Mouse (Mus musculus): ENCODE measurements around the gene Acvr1b. TPM values are rescaled to one million over a fixed set of nuclear protein-coding genes. Genes with fewer than 3 reads are reported as not detected.

Acvr1b gene
- total and polyA plus RNA-seq, 3 experiments = 2.7 to 4.8 (median 2.9) TPM

GRCm38 (mm10) chr15:101220905-101221297, 47.0 kb downstream of the Acvr1b start:
- in situ Hi-C loops (cut with MboI; ENCODE audit: low pct_ligation_motif_present, low pct_unique_long_range_greater_than_20kb, low sequenced_read_pairs) (no loop called here), dilution Hi-C loops (cut with MboI; ENCODE audit: extremely low pct_ligation_motif_present, extremely low pct_unique_long_range_greater_than_20kb, low sequenced_read_pairs) (no loop called here)
- Histone ChIP-seq H3K79me2 (replicated peaks; ENCODE audit: control insufficient read depth, extremely low read depth, insufficient read depth, poor library complexity, severe bottlenecking) (no peaks in the 10 kb centered on the region), H3K4me2 (ENCODE audit: insufficient read depth, low read depth, poor library complexity, severe bottlenecking) (no peak overlapping the region), H3K27ac (ENCODE audit: insufficient read depth, low read depth) (no peak overlapping the region), H3K36me3 (replicated peaks in 1 of 2; ENCODE audit: control insufficient read depth in 1 of 2, insufficient read depth in 1 of 2, low read length in 1 of 2) (no peaks in the 10 kb centered on the region), H3K9ac (ENCODE audit: insufficient read depth, low read depth) (no peak overlapping the region), H3K4me1 (ENCODE audit: control insufficient read depth in 1 of 2, insufficient read depth in 2 of 2) (peaks cover 8 to 40% of the 10 kb centered on the region in 2 experiments), H3K27me3 (replicated peaks) (peaks cover 56% of the 10 kb centered on the region), H3K9me3 (replicated peaks; ENCODE audit: low read length) (no peaks in the 10 kb centered on the region), H3K4me3 (replicated peaks in 1 of 3; ENCODE audit: low read depth in 2 of 3, low read length in 2 of 3, poor library complexity in 1 of 3) (no peak overlapping the region)
- no peak for DNase-seq (ENCODE audit: extremely low read depth)
- TF ChIP-seq ZKSCAN1 (IDR thresholded peaks at IDR 0.05; ENCODE audit: borderline replicate concordance, low read depth, low read length) (no peak), UBTF (IDR thresholded peaks at IDR 0.05; ENCODE audit: low read depth, low read length) (no peak), USF1 (IDR thresholded peaks at IDR 0.05; ENCODE audit: low read depth, low read length) (no peak), CTCF (conservative IDR thresholded peaks at IDR 0.05 in 1 of 2, IDR thresholded peaks at IDR 0.05 in 1 of 2; ENCODE audit: low read depth in 2 of 2, low read length in 2 of 2) (no peak), SMC3 (IDR thresholded peaks at IDR 0.05; ENCODE audit: low read depth, low read length) (no peak), BHLHE40 (IDR thresholded peaks at IDR 0.05; ENCODE audit: low read depth, low read length) (no peak), NELFE (IDR thresholded peaks at IDR 0.05; ENCODE audit: low read depth, low read length) (no peak), ZNF384 (IDR thresholded peaks at IDR 0.05; ENCODE audit: low read depth, low read length) (no peak), IRF4 (IDR thresholded peaks at IDR 0.05; ENCODE audit: low read depth, low read length) (no peak), MAFK (IDR thresholded peaks at IDR 0.05; ENCODE audit: insufficient replicate concordance, low read length) (no peak), GABPA (IDR thresholded peaks at IDR 0.05; ENCODE audit: insufficient replicate concordance, low read depth, low read length) (no peak), ELF1 (IDR thresholded peaks at IDR 0.05; ENCODE audit: low read depth, low read length) (no peak), EP300 (IDR thresholded peaks at IDR 0.05; ENCODE audit: low read length) (no peak), RCOR1 (conservative IDR thresholded peaks at IDR 0.05; ENCODE audit: low read depth, low read length) (no peak), CHD1 (IDR thresholded peaks at IDR 0.05; ENCODE audit: low read depth, low read length) (no peak)

- peaks cover 8 to 40% of the 10 kb centered on the region in 2 experiments for H3K4me1 ChIP-seq (ENCODE audit: control insufficient read depth in 1 of 2, insufficient read depth in 2 of 2)
- dilution Hi-C loops (cut with MboI; ENCODE audit: extremely low pct_ligation_motif_present, extremely low pct_unique_long_range_greater_than_20kb, low sequenced_read_pairs) = no loop called here
Observed at GRCm38 (mm10) chr15:101221298-101222104, 47.6 kb downstream of the Acvr1b start.

More at GRCm38 (mm10) chr15:101221298-101222104, 47.6 kb downstream of the Acvr1b start:
- Histone ChIP-seq H3K4me2 (ENCODE audit: insufficient read depth, low read depth, poor library complexity, severe bottlenecking) (peak overlapping the region; percentile 43), H3K9me3 (replicated peaks; ENCODE audit: low read length) (no peaks in the 10 kb centered on the region), H3K27me3 (replicated peaks) (peaks cover 59% of the 10 kb centered on the region), H3K79me2 (replicated peaks; ENCODE audit: control insufficient read depth, extremely low read depth, insufficient read depth, poor library complexity, severe bottlenecking) (no peaks in the 10 kb centered on the region), H3K4me3 (replicated peaks in 1 of 3; ENCODE audit: low read depth in 2 of 3, low read length in 2 of 3, poor library complexity in 1 of 3) (no peak overlapping the region), H3K27ac (ENCODE audit: insufficient read depth, low read depth) (no peak overlapping the region), H3K36me3 (replicated peaks in 1 of 2; ENCODE audit: control insufficient read depth in 1 of 2, insufficient read depth in 1 of 2, low read length in 1 of 2) (no peaks in the 10 kb centered on the region), H3K9ac (ENCODE audit: insufficient read depth, low read depth) (no peak overlapping the region)
- peak; percentile 53 for DNase-seq (ENCODE audit: extremely low read depth)
- in situ Hi-C loops (cut with MboI; ENCODE audit: low pct_ligation_motif_present, low pct_unique_long_range_greater_than_20kb, low sequenced_read_pairs) = no loop called here
- TF ChIP-seq IRF4 (IDR thresholded peaks at IDR 0.05; ENCODE audit: low read depth, low read length) (0 out of 2 replicates have a peak, but pooled peaks have one; percentile 14), TCF12 (IDR thresholded peaks at IDR 0.05; ENCODE audit: low read depth, low read length) (0 out of 2 replicates have a peak, but pooled peaks have one; percentile 37), CTCF (conservative IDR thresholded peaks at IDR 0.05 in 1 of 2, IDR thresholded peaks at IDR 0.05 in 1 of 2; ENCODE audit: low read depth in 2 of 2, low read length in 2 of 2) (peak; percentile 44 to 89; a peak in 3 of 4 replicates), CHD2 (IDR thresholded peaks at IDR 0.05; ENCODE audit: low read length) (peak; percentile 66; the same call in 1 of the 2 replicates), ELF1 (IDR thresholded peaks at IDR 0.05; ENCODE audit: low read depth, low read length) (0 out of 2 replicates have a peak, but pooled peaks have one; percentile 26), NELFE (IDR thresholded peaks at IDR 0.05; ENCODE audit: low read depth, low read length) (peak; percentile 37; the same call in 1 of the 2 replicates), ZNF384 (IDR thresholded peaks at IDR 0.05; ENCODE audit: low read depth, low read length) (no peak), RAD21 (IDR thresholded peaks at IDR 0.05; ENCODE audit: low read depth, low read length) (peak; percentile 80), MAX (IDR thresholded peaks at IDR 0.05; ENCODE audit: low read length) (peak; percentile 26; the same call in 1 of the 2 replicates), ZC3H11A (IDR thresholded peaks at IDR 0.05; ENCODE audit: low read depth, low read length) (0 out of 2 replicates have a peak, but pooled peaks have one; percentile 15), PAX5 (IDR thresholded peaks at IDR 0.05; ENCODE audit: low read length) (no peak), SMC3 (IDR thresholded peaks at IDR 0.05; ENCODE audit: low read depth, low read length) (peak; percentile 74), KAT2A (IDR thresholded peaks at IDR 0.05; ENCODE audit: insufficient replicate concordance, low read length) (no peak), SIN3A (IDR thresholded peaks at IDR 0.05; ENCODE audit: low read length) (no peak), POLR2A (IDR thresholded peaks at IDR 0.05; ENCODE audit: low read depth, low read length) (no peak), MXI1 (IDR thresholded peaks at IDR 0.05; ENCODE audit: low read depth, low read length) (0 out of 2 replicates have a peak, but pooled peaks have one; percentile 35)
